Mouse (Mus musculus) gastrocnemius, adult 2 months (tissue): ENCODE measurements around the gene Kdelc2. TPM values are rescaled to one million over a fixed set of nuclear protein-coding genes. Genes with fewer than 3 reads are reported as not detected.

ENCODE experiments used
- DNase-seq: peaks from one replicate; pipeline ENCODE4 v3.0.0; 2022
- H3K27ac ChIP-seq: fragments of 200-600 bp; 2 replicates; pipeline ENCODE4 v1.8.1; 2022; ENCODE audit warnings: mild to moderate bottlenecking
- H3K4me3 ChIP-seq: fragments of 200-600 bp; 2 replicates; pipeline ENCODE4 v1.8.1; 2022; ENCODE audit warnings: mild to moderate bottlenecking, moderate library complexity
- CTCF ChIP-seq: fragments of 200-600 bp; IDR thresholded peaks from 2 replicates; pipeline ENCODE4 v1.8.1; 2022; ENCODE audit warnings: antibody characterized with exemption, mild to moderate bottlenecking, moderate library complexity
- intact Hi-C: fragments of 180-260 bp; cut with DNase I; formaldehyde crosslinking; loops from one replicate; pipeline ENCODE4 v1.15.1; 2025
- total RNA-seq, 2 experiments: library from RNA; stranded (reverse); gene quantifications; 2 replicates each; pipeline ENCODE4 v1.2.3; 2021

Gene Kdelc2
- total RNA-seq, 2 experiments from 2014 or later = 4.2 to 5.4 TPM

GRCm38 (mm10) chr9:53353161-53353560 lies 30.7 kb upstream of the Kdelc2 start:
- no peak overlapping the region for H3K27ac ChIP-seq
- intact Hi-C loops = no loop called here
- no peak overlapping the region for H3K4me3 ChIP-seq
- no peak for DNase-seq
- no peak for TF ChIP-seq CTCF

GRCm38 (mm10) chr9:53356219-53357155 lies 27.3 kb upstream of the Kdelc2 start:
- intact Hi-C loops = no loop called here
- DNase-seq = no peak
- H3K27ac ChIP-seq = no peak overlapping the region
- peak overlapping the region; percentile 3; the same call in 1 of the 2 replicates for H3K4me3 ChIP-seq
- no peak for TF ChIP-seq CTCF

GRCm38 (mm10) chr9:53371339-53371738 lies 12.5 kb upstream of the Kdelc2 start:
- intact Hi-C loops = no loop called here
- no peak overlapping the region for H3K4me3 ChIP-seq
- H3K27ac ChIP-seq = no peak overlapping the region
- no peak for DNase-seq
- TF ChIP-seq CTCF = no peak

- intact Hi-C loops = no loop called here
- no peak for DNase-seq
- Histone ChIP-seq H3K27ac (no peak overlapping the region), H3K4me3 (no peak overlapping the region)
- no peak for TF ChIP-seq CTCF
Measured at GRCm38 (mm10) chr9:53375907-53376306, 7.9 kb upstream of the Kdelc2 start.

GRCm38 (mm10) chr9:53376820-53377219 lies 7.0 kb upstream of the Kdelc2 start:
- Histone ChIP-seq H3K4me3 (no peak overlapping the region), H3K27ac (no peak overlapping the region)
- TF ChIP-seq CTCF = peak; percentile 51
- intact Hi-C loops = no loop called here
- DNase-seq = no peak

GRCm38 (mm10) chr9:53377597-53377996 lies 6.2 kb upstream of the Kdelc2 start:
- Histone ChIP-seq H3K4me3 (no peak overlapping the region), H3K27ac (no peak overlapping the region)
- TF ChIP-seq CTCF = no peak
- intact Hi-C loops = no loop called here
- DNase-seq = no peak

- DNase-seq = no peak
- Histone ChIP-seq H3K27ac (no peak overlapping the region), H3K4me3 (no peak overlapping the region)
- intact Hi-C loops = no loop called here
- TF ChIP-seq CTCF = no peak
Measured at GRCm38 (mm10) chr9:53378171-53378570, 5.7 kb upstream of the Kdelc2 start.

- intact Hi-C loops = no loop called here
- Histone ChIP-seq H3K4me3 (no peak overlapping the region), H3K27ac (no peak overlapping the region)
- no peak for TF ChIP-seq CTCF
- DNase-seq = no peak
Measured at GRCm38 (mm10) chr9:53380595-53380994, 3.2 kb upstream of the Kdelc2 start.

GRCm38 (mm10) chr9:53381113-53381615 lies 2.7 kb upstream of the Kdelc2 start:
- DNase-seq = no peak
- intact Hi-C loops = no loop called here
- TF ChIP-seq CTCF = no peak
- Histone ChIP-seq H3K4me3 (no peak overlapping the region), H3K27ac (no peak overlapping the region)

GRCm38 (mm10) chr9:53384873-53385272 lies 1.0 kb downstream of the Kdelc2 start:
- intact Hi-C loops = no loop called here
- Histone ChIP-seq H3K27ac (peak overlapping the region; percentile 91), H3K4me3 (peak overlapping the region; percentile 96)
- DNase-seq = no peak
- TF ChIP-seq CTCF = no peak

- DNase-seq = peak; percentile 31
- H3K27ac ChIP-seq = no peak overlapping the region
- intact Hi-C loops = no loop called here
- H3K4me3 ChIP-seq = no peak overlapping the region
- no peak for TF ChIP-seq CTCF
Measured at GRCm38 (mm10) chr9:53387431-53387830, 3.6 kb downstream of the Kdelc2 start.

- intact Hi-C loops = no loop called here
- DNase-seq = no peak
- H3K4me3 ChIP-seq = no peak overlapping the region
- no peak for TF ChIP-seq CTCF
- H3K27ac ChIP-seq = no peak overlapping the region
Measured at GRCm38 (mm10) chr9:53389109-53389508, 5.3 kb downstream of the Kdelc2 start.

- intact Hi-C loops = no loop called here
- Histone ChIP-seq H3K4me3 (no peak overlapping the region), H3K27ac (no peak overlapping the region)
- no peak for DNase-seq
- TF ChIP-seq CTCF = no peak
Measured at GRCm38 (mm10) chr9:53390136-53390535, 6.3 kb downstream of the Kdelc2 start.
